Mouse (Mus musculus): ENCODE results near the gene Zfp141.

DNA sequence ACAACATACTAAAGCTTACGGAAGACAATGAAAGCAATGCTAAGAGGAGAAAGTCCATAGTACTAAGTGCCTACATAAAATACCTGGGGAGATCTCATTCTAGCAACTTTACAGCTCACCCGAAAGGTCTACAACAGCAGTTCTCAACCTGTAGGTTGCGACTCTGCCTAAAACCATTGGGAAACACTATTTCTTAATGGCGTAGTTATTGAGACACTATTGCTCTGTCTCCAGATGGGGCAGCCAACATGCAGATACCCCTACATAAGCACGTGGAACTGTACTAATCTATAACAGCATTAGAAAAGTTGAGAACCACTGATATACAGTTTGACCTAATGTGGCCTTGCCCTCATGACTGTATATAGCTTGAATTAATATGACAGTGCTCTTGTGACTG is 7.3 kb downstream of the Zfp141 start:
- TF ChIP-seq GATA1 (IDR thresholded peaks at IDR 0.05; ENCODE audit: borderline replicate concordance, low read length) (no peak), FLI1 (IDR thresholded peaks at IDR 0.05; ENCODE audit: low read length) (no peak)

All from megakaryocyte, embryonic 14.5 days (primary cell).